Mouse (Mus musculus) lung, adult 2 months (tissue): ENCODE data around the gene Thy1.

Experiments
- CTCF ChIP-seq: fragments of 200-500 bp; IDR thresholded peaks from 2 replicates; pipeline ENCODE4 v1.5.1; 2011; ENCODE audit warnings: mild to moderate bottlenecking, low read length, control low read depth; ENCODE audit not compliant: insufficient read depth
- POLR2A ChIP-seq: fragments of 200-500 bp; IDR thresholded peaks from 2 replicates; pipeline ENCODE4 v1.6.1; 2011; ENCODE audit warnings: low read depth, mild to moderate bottlenecking, control low read depth, low read length, borderline replicate concordance; ENCODE audit errors: extremely low read depth

DNA sequence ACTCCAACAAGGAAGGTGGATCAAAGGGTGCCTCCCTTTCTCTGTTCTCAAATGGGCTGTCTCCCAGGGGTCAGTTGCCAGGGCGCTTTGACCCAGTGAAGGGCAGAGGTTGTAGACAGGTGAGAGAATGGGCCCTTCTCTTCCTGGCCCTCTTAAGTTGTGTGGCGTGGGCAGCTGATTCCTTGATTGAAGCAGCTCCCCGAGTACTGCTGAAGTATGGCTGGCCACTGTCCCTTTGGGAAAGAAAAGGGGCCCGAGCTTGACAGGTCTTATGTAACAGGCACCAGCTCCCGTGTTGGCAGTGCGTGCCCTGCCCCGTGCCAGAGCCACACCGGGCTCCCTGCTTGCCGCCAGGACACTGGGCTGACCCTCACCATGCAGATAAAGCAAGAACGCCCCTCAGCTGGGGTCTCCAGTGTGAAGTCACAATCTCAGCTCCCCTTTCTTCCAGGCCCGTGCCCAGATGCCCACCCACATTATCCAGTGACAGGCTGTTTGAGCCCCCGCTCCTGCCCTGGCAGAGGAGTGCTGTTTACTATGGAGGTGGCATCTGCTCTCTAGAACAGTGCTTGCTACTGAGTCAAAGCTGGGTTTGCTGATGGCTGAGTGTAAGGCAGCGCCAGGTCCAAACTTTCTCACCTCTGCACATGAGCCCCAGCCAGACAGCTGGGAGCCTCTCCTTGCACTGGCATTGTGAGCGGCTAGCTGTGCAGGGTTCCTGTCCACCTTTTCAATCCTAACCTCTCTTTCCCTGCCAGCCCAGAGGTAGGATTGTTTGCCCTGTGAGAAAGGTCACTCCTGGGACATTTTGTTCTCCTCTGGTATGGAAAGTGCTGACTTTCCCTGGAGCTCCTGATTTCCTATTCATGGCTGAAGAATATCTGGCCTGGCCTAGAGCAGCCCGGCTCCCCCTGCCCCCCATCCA is 42.8 kb downstream of the Thy1 start:
- TF ChIP-seq CTCF (no peak), POLR2A (peak; percentile 14; the same call in 1 of the 2 replicates)
